Mouse (Mus musculus): ENCODE data around the gene Lyrm1. TPM values are rescaled to one million over a fixed set of nuclear protein-coding genes. Genes with fewer than 3 reads are reported as not detected.

Lyrm1 gene
- polyA plus RNA-seq, 1 experiment from 2014 or later = 7.7 TPM

GRCm38 (mm10) chr7:119862167-119862566 is 33.5 kb upstream of the Lyrm1 start:
- Histone ChIP-seq H3K27ac (peak overlapping the region; percentile 65), H3K4me3 (no peak overlapping the region), H3K36me3 (peaks cover 19% of the 10 kb centered on the region), H3K9me3 (no peaks in the 10 kb centered on the region), H3K27me3 (ENCODE audit: insufficient read depth, poor library complexity, severe bottlenecking) (no peaks in the 10 kb centered on the region), H3K4me1 (peaks cover 31% of the 10 kb centered on the region)
- WGBS = 75% methylated on average over 1 of the region's 1 CpGs
- DNase-seq (ENCODE audit: low spot score) = no peak

- H3K36me3 ChIP-seq = peaks cover 2% of the 10 kb centered on the region; the same call in 1 of the 2 replicates
- 70% methylated on average over 5 of the region's 5 CpGs for WGBS
- H3K27ac ChIP-seq = no peak overlapping the region
- no peak overlapping the region for H3K4me3 ChIP-seq
- no peaks in the 10 kb centered on the region for H3K27me3 ChIP-seq (ENCODE audit: insufficient read depth, poor library complexity, severe bottlenecking)
- peaks cover 35% of the 10 kb centered on the region for H3K4me1 ChIP-seq
- H3K9me3 ChIP-seq = no peaks in the 10 kb centered on the region
- no peak for DNase-seq (ENCODE audit: low spot score)
Observed at GRCm38 (mm10) chr7:119864500-119864899, 31.2 kb upstream of the Lyrm1 start.

GRCm38 (mm10) chr7:119866136-119866535 is 29.5 kb upstream of the Lyrm1 start:
- Histone ChIP-seq H3K27me3 (ENCODE audit: insufficient read depth, poor library complexity, severe bottlenecking) (no peaks in the 10 kb centered on the region), H3K4me1 (peaks cover 28% of the 10 kb centered on the region), H3K9me3 (no peaks in the 10 kb centered on the region), H3K27ac (no peak overlapping the region), H3K36me3 (no peaks in the 10 kb centered on the region; the same call in 1 of the 2 replicates), H3K4me3 (no peak overlapping the region)
- no peak for DNase-seq (ENCODE audit: low spot score)
- 43% methylated on average over 1 of the region's 1 CpGs for WGBS

GRCm38 (mm10) chr7:119872204-119872603 is 23.5 kb upstream of the Lyrm1 start:
- Histone ChIP-seq H3K4me3 (no peak overlapping the region), H3K36me3 (peaks cover 3% of the 10 kb centered on the region; the same call in 1 of the 2 replicates), H3K27ac (no peak overlapping the region), H3K27me3 (ENCODE audit: insufficient read depth, poor library complexity, severe bottlenecking) (no peaks in the 10 kb centered on the region), H3K9me3 (no peaks in the 10 kb centered on the region), H3K4me1 (0 out of 2 replicates have a peak, but pooled peaks cover 4% of the 10 kb centered on the region)
- 96% methylated on average over 4 of the region's 4 CpGs for WGBS
- DNase-seq (ENCODE audit: low spot score) = no peak

- H3K27me3 ChIP-seq (ENCODE audit: insufficient read depth, poor library complexity, severe bottlenecking) = no peaks in the 10 kb centered on the region
- 0 out of 2 replicates have a peak, but pooled peaks cover 4% of the 10 kb centered on the region for H3K4me1 ChIP-seq
- H3K36me3 ChIP-seq = 0 out of 2 replicates have a peak, but pooled peaks cover 7% of the 10 kb centered on the region
- DNase-seq (ENCODE audit: low spot score) = peak; percentile 52
- no peak overlapping the region for H3K4me3 ChIP-seq
- WGBS = 63% methylated on average over 2 of the region's 2 CpGs
- no peak overlapping the region for H3K27ac ChIP-seq
- no peaks in the 10 kb centered on the region for H3K9me3 ChIP-seq
Observed at GRCm38 (mm10) chr7:119873050-119873449, 22.6 kb upstream of the Lyrm1 start.

GRCm38 (mm10) chr7:119875776-119876440 is 19.8 kb upstream of the Lyrm1 start:
- no peak for DNase-seq (ENCODE audit: low spot score)
- Histone ChIP-seq H3K4me1 (no peaks in the 10 kb centered on the region), H3K36me3 (peaks cover 14% of the 10 kb centered on the region), H3K4me3 (no peak overlapping the region), H3K27ac (no peak overlapping the region), H3K27me3 (ENCODE audit: insufficient read depth, poor library complexity, severe bottlenecking) (no peaks in the 10 kb centered on the region), H3K9me3 (no peaks in the 10 kb centered on the region)
- WGBS = 47% methylated on average over 3 of the region's 3 CpGs

- WGBS = 89% methylated on average over 4 of the region's 4 CpGs
Observed at GRCm38 (mm10) chr7:119879171-119879570, 16.5 kb upstream of the Lyrm1 start.

GRCm38 (mm10) chr7:119880345-119880744 is 15.3 kb upstream of the Lyrm1 start:
- Histone ChIP-seq H3K27me3 (ENCODE audit: insufficient read depth, poor library complexity, severe bottlenecking) (no peaks in the 10 kb centered on the region), H3K27ac (no peak overlapping the region), H3K4me1 (0 out of 2 replicates have a peak, but pooled peaks cover 5% of the 10 kb centered on the region), H3K4me3 (no peak overlapping the region), H3K9me3 (no peaks in the 10 kb centered on the region), H3K36me3 (peaks cover 10% of the 10 kb centered on the region)
- DNase-seq (ENCODE audit: low spot score) = no peak
- WGBS = 90% methylated on average over 5 of the region's 5 CpGs

More at GRCm38 (mm10) chr7:119879171-119879570, 16.5 kb upstream of the Lyrm1 start:
- H3K4me1 ChIP-seq = 0 out of 2 replicates have a peak, but pooled peaks cover 2% of the 10 kb centered on the region
- H3K4me3 ChIP-seq = no peak overlapping the region
- no peak overlapping the region for H3K27ac ChIP-seq
- H3K36me3 ChIP-seq = peaks cover 10% of the 10 kb centered on the region
- H3K27me3 ChIP-seq (ENCODE audit: insufficient read depth, poor library complexity, severe bottlenecking) = no peaks in the 10 kb centered on the region
- no peaks in the 10 kb centered on the region for H3K9me3 ChIP-seq
- DNase-seq (ENCODE audit: low spot score) = no peak

GRCm38 (mm10) chr7:119881229-119881628 is 14.4 kb upstream of the Lyrm1 start:
- no peak overlapping the region for H3K27ac ChIP-seq
- 0 out of 2 replicates have a peak, but pooled peaks cover 5% of the 10 kb centered on the region for H3K4me1 ChIP-seq
- 83% methylated on average over 2 of the region's 2 CpGs for WGBS

GRCm38 (mm10) chr7:119887887-119888286 is 7.8 kb upstream of the Lyrm1 start:
- DNase-seq (ENCODE audit: low spot score) = no peak
- 84% methylated on average over 4 of the region's 4 CpGs for WGBS

More at GRCm38 (mm10) chr7:119881229-119881628, 14.4 kb upstream of the Lyrm1 start:
- H3K27me3 ChIP-seq (ENCODE audit: insufficient read depth, poor library complexity, severe bottlenecking) = no peaks in the 10 kb centered on the region
- no peak overlapping the region for H3K4me3 ChIP-seq
- no peaks in the 10 kb centered on the region for H3K9me3 ChIP-seq
- peaks cover 10% of the 10 kb centered on the region for H3K36me3 ChIP-seq
- DNase-seq (ENCODE audit: low spot score) = no peak

GRCm38 (mm10) chr7:119892198-119892597 is 3.5 kb upstream of the Lyrm1 start:
- no peak for DNase-seq (ENCODE audit: low spot score)
- Histone ChIP-seq H3K4me3 (no peak overlapping the region), H3K27ac (no peak overlapping the region), H3K4me1 (peaks cover 15% of the 10 kb centered on the region; the same call in 1 of the 2 replicates), H3K9me3 (no peaks in the 10 kb centered on the region), H3K27me3 (ENCODE audit: insufficient read depth, poor library complexity, severe bottlenecking) (no peaks in the 10 kb centered on the region), H3K36me3 (no peaks in the 10 kb centered on the region)
- WGBS = 98% methylated on average over 1 of the region's 1 CpGs

More at GRCm38 (mm10) chr7:119887887-119888286, 7.8 kb upstream of the Lyrm1 start:
- no peaks in the 10 kb centered on the region for H3K36me3 ChIP-seq
- H3K4me1 ChIP-seq = 0 out of 2 replicates have a peak, but pooled peaks cover 5% of the 10 kb centered on the region
- no peak overlapping the region for H3K4me3 ChIP-seq
- no peak overlapping the region for H3K27ac ChIP-seq
- no peaks in the 10 kb centered on the region for H3K9me3 ChIP-seq
- no peaks in the 10 kb centered on the region for H3K27me3 ChIP-seq (ENCODE audit: insufficient read depth, poor library complexity, severe bottlenecking)

- H3K36me3 ChIP-seq = no peaks in the 10 kb centered on the region
- no peaks in the 10 kb centered on the region for H3K9me3 ChIP-seq
- no peak overlapping the region for H3K4me3 ChIP-seq
- H3K27ac ChIP-seq = no peak overlapping the region
- H3K27me3 ChIP-seq (ENCODE audit: insufficient read depth, poor library complexity, severe bottlenecking) = no peaks in the 10 kb centered on the region
- WGBS = 87% methylated on average over 4 of the region's 4 CpGs
- no peak for DNase-seq (ENCODE audit: low spot score)
- H3K4me1 ChIP-seq = peaks cover 15% of the 10 kb centered on the region; the same call in 1 of the 2 replicates
Observed at GRCm38 (mm10) chr7:119892742-119893141, 2.9 kb upstream of the Lyrm1 start.

GRCm38 (mm10) chr7:119894818-119895544 is 680 bp upstream of the Lyrm1 start:
- Histone ChIP-seq H3K9me3 (no peaks in the 10 kb centered on the region), H3K4me1 (peaks cover 15% of the 10 kb centered on the region; the same call in 1 of the 2 replicates), H3K27me3 (ENCODE audit: insufficient read depth, poor library complexity, severe bottlenecking) (no peaks in the 10 kb centered on the region), H3K27ac (peak overlapping the region; percentile 96), H3K36me3 (no peaks in the 10 kb centered on the region), H3K4me3 (peak overlapping the region; percentile 80)
- no peak for DNase-seq (ENCODE audit: low spot score)
- WGBS = 2% methylated on average over 15 of the region's 15 CpGs
